Mouse (Mus musculus) cerebellum, postnatal 10 days (tissue): ENCODE measurements at regions not wholly inside any gene's neighbourhood (a gene's known extent, or its start where the extent isn't known, plus 50 kb on each side); places are given as distances from the start of the nearest gene placed in this dataset.

Source experiments
- DNase-seq, 2 experiments: peaks; one replicate each; pipeline ENCODE4 v3.0.0; 2021; ENCODE audit warnings: mixed read lengths in 2 of 2

- DNase-seq: peak; percentile 23 to 32
Observed at GRCm38 (mm10) chr7:129772540-129773331, 181.1 kb downstream of the Wdr11 start.

GRCm38 (mm10) chr7:129774261-129774861 is 182.7 kb downstream of the Wdr11 start:
- peak; percentile 79 to 91 for DNase-seq

GRCm38 (mm10) chr7:129775189-129775588 is 183.5 kb downstream of the Wdr11 start:
- DNase-seq: peak; percentile 36 to 63

- peak; percentile 77 to 90 for DNase-seq
Observed at GRCm38 (mm10) chr7:129778842-129779421, 187.3 kb downstream of the Wdr11 start.

GRCm38 (mm10) chr7:129779939-129780338 is 188.3 kb downstream of the Wdr11 start:
- DNase-seq: no peak

GRCm38 (mm10) chr7:129781756-129782155 is 190.1 kb downstream of the Wdr11 start:
- DNase-seq: peak; percentile 29 to 67

- no peak for DNase-seq
Observed at GRCm38 (mm10) chr7:129784966-129785365, 193.3 kb downstream of the Wdr11 start.

GRCm38 (mm10) chr7:129787011-129787410 is 195.3 kb downstream of the Wdr11 start:
- peak; percentile 45 to 63 for DNase-seq

GRCm38 (mm10) chr7:129787736-129788135 is 196.1 kb downstream of the Wdr11 start:
- no peak for DNase-seq

GRCm38 (mm10) chr7:129789461-129789860 is 197.8 kb downstream of the Wdr11 start:
- peak; percentile 58 to 73 for DNase-seq

GRCm38 (mm10) chr7:129790590-129791449 is 199.2 kb downstream of the Wdr11 start:
- peak; percentile 45 to 53 for DNase-seq

- peak; percentile 77 to 83 for DNase-seq
Observed at GRCm38 (mm10) chr7:129791450-129791820, 199.8 kb downstream of the Wdr11 start.

- DNase-seq: no peak
Observed at GRCm38 (mm10) chr7:129793733-129794132, 202.1 kb downstream of the Wdr11 start.

- DNase-seq: no peak
Observed at GRCm38 (mm10) chr7:129794276-129794675, 202.6 kb downstream of the Wdr11 start.

GRCm38 (mm10) chr7:129798525-129798924 is 206.9 kb downstream of the Wdr11 start:
- DNase-seq: no peak

GRCm38 (mm10) chr7:129800461-129800867 is 208.8 kb downstream of the Wdr11 start:
- no peak for DNase-seq

- peak; percentile 48 to 59 for DNase-seq
Observed at GRCm38 (mm10) chr7:129801431-129801847, 209.8 kb downstream of the Wdr11 start.

- no peak for DNase-seq
Observed at GRCm38 (mm10) chr7:129802168-129802567, 210.5 kb downstream of the Wdr11 start.

GRCm38 (mm10) chr7:129805340-129805739 is 213.7 kb downstream of the Wdr11 start:
- no peak for DNase-seq

- DNase-seq: no peak
Observed at GRCm38 (mm10) chr7:129810141-129810540, 218.5 kb downstream of the Wdr11 start.

GRCm38 (mm10) chr7:129810565-129810964 is 218.9 kb downstream of the Wdr11 start:
- no peak for DNase-seq

- no peak for DNase-seq
Observed at GRCm38 (mm10) chr7:129814149-129814860, 222.6 kb downstream of the Wdr11 start.
